Mouse (Mus musculus) heart, postnatal 0 days (tissue): ENCODE measurements around the gene Kctd17. TPM values are rescaled to one million over a fixed set of nuclear protein-coding genes. Genes with fewer than 3 reads are reported as not detected.

ENCODE experiments used
- ATAC-seq: fragments of 200-750 bp; cut with Nextera tagmentation; 2 replicates; pipeline ENCODE4 v1.8.0; 2017; ENCODE audit warnings: low read depth, moderate number of reproducible peaks, moderate library complexity; ENCODE audit not compliant: insufficient read depth
- DNase-seq: peaks from one replicate; pipeline ENCODE4 v3.0.0-alpha.2; 2016; ENCODE audit warnings: low spot score
- H3K27ac ChIP-seq: fragments of 300-500 bp; sonication (generic); 2 replicates; pipeline ENCODE4 v1.5.1; 2014; ENCODE audit warnings: low read depth, mild to moderate bottlenecking
- H3K27me3 ChIP-seq: fragments of 300-500 bp; sonication (generic); 2 replicates; pipeline ENCODE4 v1.6.1; 2014; ENCODE audit warnings: low read length, mixed read lengths; ENCODE audit not compliant: control insufficient read depth, insufficient read depth
- H3K36me3 ChIP-seq: fragments of 300-500 bp; sonication (generic); replicated peaks from 2 replicates; pipeline ENCODE4 v1.6.1; 2014; ENCODE audit warnings: low read length, mixed read lengths; ENCODE audit not compliant: control insufficient read depth, insufficient read depth
- H3K4me1 ChIP-seq: fragments of 300-500 bp; sonication (generic); 2 replicates; pipeline ENCODE4 v1.6.1; 2014; ENCODE audit warnings: antibody characterized with exemption; ENCODE audit not compliant: control insufficient read depth, insufficient read depth
- H3K4me2 ChIP-seq: fragments of 300-500 bp; sonication (generic); 2 replicates; pipeline ENCODE4 v1.6.1; 2014; ENCODE audit warnings: low read depth, mild to moderate bottlenecking, low read length, moderate library complexity
- H3K4me3 ChIP-seq: fragments of 300-500 bp; sonication (generic); 2 replicates; pipeline ENCODE4 v1.5.1; 2014; ENCODE audit warnings: low read depth, low read length
- H3K9ac ChIP-seq: fragments of 300-500 bp; sonication (generic); replicated peaks from 2 replicates; pipeline ENCODE4 v1.6.1; 2014; ENCODE audit warnings: low read depth, low read length, mixed read lengths
- H3K9me3 ChIP-seq: fragments of 300-500 bp; sonication (generic); replicated peaks from 2 replicates; pipeline ENCODE4 v1.6.1; 2016; ENCODE audit warnings: low read length; ENCODE audit not compliant: control insufficient read depth
- CTCF ChIP-seq: IDR thresholded peaks from 2 replicates; pipeline ENCODE4 v1.5.1; 2016; ENCODE audit warnings: antibody characterized with exemption, control low read depth, low read depth
- EP300 ChIP-seq: IDR thresholded peaks from 2 replicates; pipeline ENCODE4 v1.6.1; 2016; ENCODE audit warnings: antibody characterized with exemption, low read depth
- WGBS: fragments of 180-500 bp; shearing (Covaris S2); extraction: QIAGEN DNeasy Blood & Tissue Kit; methylation state at CpG from one replicate; pipeline ENCODE4 v1.1.7; 2014; 5-methylcytosine and 5-hydroxymethylcytosine counted together
- polyA plus RNA-seq: library from polyadenylated mRNA; unstranded; fragments of >200 nt; fragmentation: Nextera tagmentation; extraction: Ambion mirVana; gene quantifications from 2 replicates; pipeline ENCODE4 v1.2.1, GENCODE M21; 2015
- total RNA-seq: library from RNA; depleted of rRNA; stranded (reverse); fragments of >200 nt; gene quantifications from 2 replicates; pipeline ENCODE4 v1.2.3, GENCODE M21; 2014; ENCODE audit warnings: low replicate concordance

Gene Kctd17
- total and polyA plus RNA-seq, 2 experiments from 2014 or later, result 17.8 to 49.8 TPM

DNA sequence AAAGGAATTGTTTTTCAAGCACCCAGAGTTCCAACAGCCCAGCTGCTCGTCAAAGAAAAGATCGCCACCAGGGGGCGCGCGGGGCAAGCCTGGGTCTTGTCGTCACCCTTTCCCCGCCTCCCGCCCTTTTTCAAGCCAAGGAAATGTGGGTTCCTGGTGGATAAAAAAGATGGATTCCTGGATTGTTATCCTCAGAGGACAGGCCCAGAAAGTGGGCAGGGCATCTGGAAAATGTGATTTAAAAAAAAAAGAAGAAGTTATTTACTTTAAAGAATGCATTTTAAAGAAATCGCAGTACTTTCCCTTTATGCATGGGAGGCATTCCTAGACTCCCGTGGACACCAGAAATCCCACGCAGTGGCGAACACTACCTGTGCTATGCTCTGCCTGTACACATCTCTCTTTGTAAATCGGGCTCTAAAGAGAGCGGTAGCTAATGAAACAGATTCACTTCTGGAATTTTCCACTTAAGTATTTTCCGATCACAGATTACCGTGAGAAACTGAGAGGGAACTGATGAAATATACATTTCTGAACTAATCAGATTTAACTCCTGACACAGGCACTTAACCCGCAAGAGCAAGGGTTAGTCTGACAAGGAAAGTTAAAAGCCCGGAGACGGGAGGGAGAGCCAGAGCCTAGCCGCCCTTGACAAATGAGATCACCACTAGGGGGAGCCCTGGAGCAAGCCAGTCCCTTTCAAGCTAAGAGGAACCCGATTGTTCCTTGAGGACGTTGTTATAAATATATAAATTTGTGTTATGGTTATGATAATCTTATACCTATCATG lies 19.6 kb downstream of the Kctd17 start:
- under 1% methylated on average over 22 of the region's 22 CpGs for WGBS
- Histone ChIP-seq H3K36me3 (no peaks in the 10 kb centered on the region), H3K27ac (peak overlapping the region; percentile 85), H3K4me2 (peak overlapping the region; percentile 85), H3K27me3 (no peaks in the 10 kb centered on the region), H3K9ac (peak overlapping the region; percentile 57), H3K9me3 (no peaks in the 10 kb centered on the region), H3K4me3 (peak overlapping the region; percentile 45), H3K4me1 (peaks cover 9% of the 10 kb centered on the region; the same call in 1 of the 2 replicates)
- TF ChIP-seq EP300 (0 out of 2 replicates have a peak, but pooled peaks have one; percentile 22), CTCF (peak; percentile 92)
- ATAC-seq, result peak; percentile 54
- DNase-seq, result peak; percentile 83

DNA sequence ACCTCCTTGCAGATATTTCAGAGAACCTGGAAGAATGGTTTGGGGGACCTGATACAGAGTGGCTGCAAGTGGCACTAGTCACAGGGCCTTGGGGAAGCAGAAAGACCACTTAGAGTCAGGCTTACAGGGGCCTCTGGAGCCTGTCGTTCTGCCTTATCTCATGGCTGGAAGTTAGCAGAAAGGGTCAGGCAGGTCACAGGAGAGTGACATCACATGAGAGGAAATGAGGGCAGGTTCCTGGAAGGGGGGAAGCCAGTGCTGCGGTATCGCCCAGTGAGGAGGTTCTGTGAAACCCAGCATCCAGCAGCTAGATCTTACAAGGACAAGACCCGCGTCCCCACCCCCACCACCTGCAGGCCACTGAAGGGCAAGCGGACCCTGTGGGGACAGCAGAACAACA lies 20.8 kb downstream of the Kctd17 start:
- H3K9me3 ChIP-seq, result no peaks in the 10 kb centered on the region
- no peak for TF ChIP-seq EP300
- no peak for TF ChIP-seq CTCF
- no peaks in the 10 kb centered on the region for H3K27me3 ChIP-seq
- H3K4me3 ChIP-seq, result no peak overlapping the region
- H3K4me2 ChIP-seq, result no peak overlapping the region
- DNase-seq (peak; percentile 45), ATAC-seq (0 out of 2 replicates have a peak, but pooled peaks have one; percentile 24)
- H3K9ac ChIP-seq, result no peak overlapping the region
- no peaks in the 10 kb centered on the region for H3K36me3 ChIP-seq
- peaks cover 9% of the 10 kb centered on the region; the same call in 1 of the 2 replicates for H3K4me1 ChIP-seq
- peak overlapping the region; percentile 63 for H3K27ac ChIP-seq
- 43% methylated on average over 6 of the region's 6 CpGs for WGBS

DNA sequence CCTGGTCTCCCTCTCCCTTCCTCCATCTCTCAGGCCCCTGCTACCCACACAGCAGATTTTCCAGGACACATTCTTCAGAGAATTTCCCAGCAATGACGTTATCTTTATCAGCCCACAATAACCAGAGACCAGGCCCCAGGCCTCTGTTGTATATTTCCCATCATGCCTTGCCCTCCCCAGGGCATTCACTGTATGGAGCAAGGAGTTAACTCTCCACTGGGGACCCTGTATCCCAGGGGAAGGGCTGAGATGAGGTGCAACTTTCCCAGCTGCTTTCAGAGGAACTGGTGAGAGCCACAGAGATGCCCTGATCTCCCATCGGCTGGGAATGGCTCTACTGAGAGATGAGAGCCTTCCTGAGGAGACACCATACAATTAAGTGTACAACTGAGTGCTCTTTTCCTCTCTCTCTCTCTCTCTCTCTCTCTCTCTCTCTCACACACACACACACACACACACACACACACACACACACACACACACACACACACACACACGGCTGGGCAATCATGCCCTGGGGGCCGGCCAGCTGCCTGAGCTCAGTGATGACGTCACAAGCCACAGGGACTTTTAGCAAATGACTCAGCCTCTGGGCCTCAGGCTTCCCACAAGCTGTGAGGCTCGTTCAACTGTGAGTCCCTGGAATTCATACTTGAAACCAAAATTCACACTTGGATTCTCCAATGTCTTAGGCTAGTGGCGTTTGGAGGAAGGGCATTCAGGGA lies 21.5 kb downstream of the Kctd17 start:
- ATAC-seq (peak; percentile 39; the same call in 1 of the 2 replicates), DNase-seq (peak; percentile 61)

DNA sequence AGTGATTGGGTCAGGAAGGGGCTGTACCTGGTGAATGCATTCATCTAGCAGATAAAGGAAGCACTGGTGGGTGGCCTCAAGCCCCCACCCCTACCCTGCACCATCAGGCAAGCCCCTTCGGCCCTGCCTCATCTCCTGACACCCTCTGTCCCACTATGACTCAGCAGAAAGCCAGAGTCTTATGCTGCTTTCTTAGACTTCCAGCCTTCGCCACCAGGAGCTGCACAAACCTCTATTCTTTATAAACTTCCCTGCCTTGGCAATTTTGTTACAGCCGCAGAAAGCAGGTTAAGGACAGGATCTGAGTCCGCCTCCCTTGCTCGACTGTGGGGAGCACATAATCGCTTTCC lies 22.0 kb downstream of the Kctd17 start:
- Histone ChIP-seq H3K4me2 (no peak overlapping the region), H3K27ac (peak overlapping the region; percentile 63; the same call in 1 of the 2 replicates), H3K4me1 (peaks cover 9% of the 10 kb centered on the region; the same call in 1 of the 2 replicates), H3K9me3 (no peaks in the 10 kb centered on the region), H3K9ac (no peak overlapping the region), H3K36me3 (no peaks in the 10 kb centered on the region), H3K4me3 (no peak overlapping the region), H3K27me3 (no peaks in the 10 kb centered on the region)
- WGBS, result 89% methylated on average over 6 of the region's 6 CpGs
- TF ChIP-seq CTCF (no peak), EP300 (no peak)
- ATAC-seq (no peak), DNase-seq (no peak)

More for the DNA sequence above, 21.5 kb downstream of the Kctd17 start:
- peak overlapping the region; percentile 63 for H3K27ac ChIP-seq
- H3K9ac ChIP-seq, result no peak overlapping the region
- H3K27me3 ChIP-seq, result no peaks in the 10 kb centered on the region
- no peak for TF ChIP-seq CTCF
- no peak for TF ChIP-seq EP300
- H3K4me2 ChIP-seq, result no peak overlapping the region
- no peaks in the 10 kb centered on the region for H3K9me3 ChIP-seq
- H3K4me1 ChIP-seq, result peaks cover 9% of the 10 kb centered on the region; the same call in 1 of the 2 replicates
- WGBS, result 25% methylated on average over 7 of the region's 7 CpGs
- no peak overlapping the region for H3K4me3 ChIP-seq
- H3K36me3 ChIP-seq, result no peaks in the 10 kb centered on the region

DNA sequence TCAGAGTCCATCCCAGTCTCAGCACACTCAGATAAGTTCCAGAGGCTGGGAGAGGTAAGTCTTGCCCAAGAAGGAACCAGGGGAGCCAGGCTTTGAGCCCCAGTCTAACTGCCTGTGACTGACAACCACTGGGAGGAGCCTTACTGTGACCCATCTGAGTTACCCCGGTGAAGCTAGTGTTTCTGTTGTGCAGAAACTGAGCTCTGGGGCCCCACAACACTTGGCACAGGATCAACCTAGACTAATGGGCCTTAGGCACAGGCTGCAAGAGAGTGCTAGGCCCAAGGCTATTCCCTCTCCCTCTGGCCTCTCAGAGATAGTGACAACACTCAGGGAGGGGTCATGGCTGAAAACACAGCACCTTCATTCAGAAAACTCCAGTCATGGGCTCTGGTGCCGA lies 22.8 kb downstream of the Kctd17 start:
- Histone ChIP-seq H3K9me3 (no peaks in the 10 kb centered on the region), H3K4me2 (no peak overlapping the region), H3K4me1 (peaks cover 9% of the 10 kb centered on the region; the same call in 1 of the 2 replicates), H3K27ac (no peak overlapping the region), H3K9ac (no peak overlapping the region), H3K27me3 (no peaks in the 10 kb centered on the region), H3K4me3 (no peak overlapping the region), H3K36me3 (no peaks in the 10 kb centered on the region)
- DNase-seq, result no peak
- ATAC-seq, result no peak
- TF ChIP-seq CTCF (no peak), EP300 (no peak)
- 69% methylated on average over 2 of the region's 2 CpGs for WGBS
